Mouse (Mus musculus) small intestine, adult 2 months (tissue): ENCODE results near the gene Mras.

Experiments
- CTCF ChIP-seq: fragments of 200-500 bp; IDR thresholded peaks from 2 replicates; pipeline ENCODE4 v1.5.1; 2012; ENCODE audit warnings: low read depth, mild to moderate bottlenecking, control low read depth, inconsistent platforms, low read length, moderate library complexity, mixed read lengths; ENCODE audit not compliant: insufficient replicate concordance, insufficient read length; ENCODE audit errors: extremely low read depth
- POLR2A ChIP-seq: fragments of 200-500 bp; IDR thresholded peaks from 2 replicates; pipeline ENCODE4 v1.6.1; 2012; ENCODE audit warnings: low read depth, mild to moderate bottlenecking, control low read depth, inconsistent platforms, low read length, moderate library complexity

GRCm38 (mm10) chr9:99432478-99432877, 4.7 kb downstream of the Mras start:
- TF ChIP-seq POLR2A, result no peak
- no peak for TF ChIP-seq CTCF
